10 mouse cellular contexts compared by ENCODE assay signal in the genomic region with DNA sequence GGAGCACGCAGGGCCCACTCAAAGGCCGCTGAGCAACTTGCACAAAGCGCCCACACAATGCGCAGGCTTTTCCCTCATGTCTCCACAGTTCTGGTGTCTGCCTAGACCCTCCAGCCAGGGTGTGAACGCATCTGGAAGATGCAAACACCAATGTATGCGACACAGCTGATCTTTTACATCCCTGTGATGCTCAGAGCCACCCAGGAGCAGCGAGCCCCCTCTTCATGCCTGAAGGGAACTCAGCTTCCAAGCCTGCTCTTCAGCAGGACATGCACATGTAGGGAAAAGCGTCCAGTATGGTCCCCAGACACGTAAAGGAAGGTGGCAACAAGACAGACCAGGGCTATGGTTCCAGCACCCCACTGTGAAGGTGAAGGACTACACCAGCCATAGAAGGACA. TPM values are rescaled to one million over a fixed set of nuclear protein-coding genes. Genes with fewer than 3 reads are reported as not detected.
DNase-seq lines count a peak whose midpoint lies in the region; ATAC-seq and TF ChIP-seq lines count a peak whose summit lies in the region.
"Had no signal": no experiment of that assay in that cellular context is flagged by ENCODE, and none has a peak within 500 bp of the region (broad histone marks: within the 10 kb centered on the region; RNA-seq: fewer than 3 reads in every experiment).

No protein-coding gene starts in this region.

- intact Hi-C loops in left cerebral cortex, postnatal 10 days (cut with DNase I) = loop anchor here (2.0 to 5.0 kb wide), 3 partner anchors 945 to 1118 kb away; no protein-coding TSS in a partner anchor

- no peak for ATAC-seq in kidney, postnatal 0 days (replicated peaks; ENCODE audit: low FRiP score, low read depth)
- ATAC-seq in hindbrain, embryonic 15.5 days (ENCODE audit: low FRiP score, low read depth) = no peak
- no peak for ATAC-seq in neural tube, embryonic 11.5 days (ENCODE audit: insufficient read depth, low FRiP score, low TSS enrichment)

- no peak overlapping the region for H3K27ac ChIP-seq in kidney, postnatal 0 days
- no peak overlapping the region for H3K27ac ChIP-seq in hindbrain, embryonic 15.5 days (replicated peaks)
- H3K27ac ChIP-seq in neural tube, embryonic 11.5 days (ENCODE audit: low read depth, low read length) = no peak overlapping the region
- H3K27ac ChIP-seq: stomach, postnatal 0 days had no signal

- H3K4me1 ChIP-seq in kidney, postnatal 0 days (replicated peaks; ENCODE audit: insufficient read depth, low read length) = peaks cover 21% of the 10 kb centered on the region
- H3K4me1 ChIP-seq in hindbrain, embryonic 15.5 days (replicated peaks) = peaks cover 40% of the 10 kb centered on the region
- H3K4me1 ChIP-seq in neural tube, embryonic 11.5 days (ENCODE audit: control insufficient read depth, insufficient read depth, low read length) = peaks cover 19% of the 10 kb centered on the region; the same call in 1 of the 2 replicates

- no peak overlapping the region for H3K9ac ChIP-seq in kidney, postnatal 0 days (ENCODE audit: low read depth, low read length)
- no peak overlapping the region for H3K9ac ChIP-seq in hindbrain, embryonic 15.5 days
- no peak overlapping the region for H3K9ac ChIP-seq in neural tube, embryonic 11.5 days (ENCODE audit: low read length)

- peak; percentile 19 for DNase-seq in embryo, embryonic 10 days (ENCODE audit: low spot score)
- no peak for DNase-seq in embryo, embryonic 11 days
- no peak for DNase-seq in kidney, postnatal 0 days (ENCODE audit: low spot score)
- DNase-seq in kidney, adult 8-10 months = no peak
- peak; percentile 29 for DNase-seq in neural tube, embryonic 11.5 days (ENCODE audit: low spot score)
- no peak for DNase-seq in left cerebral cortex, postnatal 10 days (ENCODE audit: extremely low spot score in 1 of 2, low spot score in 2 of 2)
- DNase-seq in T-cell, adult 2 months (ENCODE audit: low spot score) = no peak
- DNase-seq: kidney, adult 2 months had no signal

- H3K27me3 ChIP-seq in kidney, postnatal 0 days (ENCODE audit: insufficient read depth, low read length) = peaks cover 8% of the 10 kb centered on the region; the same call in 1 of the 2 replicates
- peaks cover 26% of the 10 kb centered on the region for H3K27me3 ChIP-seq in hindbrain, embryonic 15.5 days
- H3K27me3 ChIP-seq in neural tube, embryonic 11.5 days (ENCODE audit: control insufficient read depth, insufficient read depth, low read length) = peaks cover 31% of the 10 kb centered on the region

- WGBS in kidney, postnatal 0 days = 50% methylated on average over 9 of the region's 9 CpGs
- 30% methylated on average over 9 of the region's 9 CpGs for WGBS in hindbrain, embryonic 15.5 days
- WGBS in neural tube, embryonic 11.5 days = 29% methylated on average over 9 of the region's 9 CpGs

- H3K36me3 ChIP-seq in kidney, postnatal 0 days (ENCODE audit: insufficient read depth, low read length) = no peaks in the 10 kb centered on the region
- no peaks in the 10 kb centered on the region for H3K36me3 ChIP-seq in hindbrain, embryonic 15.5 days
- no peaks in the 10 kb centered on the region for H3K36me3 ChIP-seq in neural tube, embryonic 11.5 days (ENCODE audit: control insufficient read depth, insufficient read depth, low read length)

- TF ChIP-seq CTCF in kidney, postnatal 0 days (IDR thresholded peaks at IDR 0.05; ENCODE audit: low read depth) = no peak

- peak overlapping the region; percentile 87; the same call in 1 of the 2 replicates for H3K4me2 ChIP-seq in kidney, postnatal 0 days (ENCODE audit: low read length)
- H3K4me2 ChIP-seq in hindbrain, embryonic 15.5 days = peak overlapping the region; percentile 85
- peak overlapping the region; percentile 95 for H3K4me2 ChIP-seq in neural tube, embryonic 11.5 days (ENCODE audit: low read depth)

- H3K9me3 ChIP-seq in kidney, postnatal 0 days (replicated peaks; ENCODE audit: low read length) = 0 out of 2 replicates have a peak, but pooled peaks cover 2% of the 10 kb centered on the region
- H3K9me3 ChIP-seq in hindbrain, embryonic 15.5 days = no peaks in the 10 kb centered on the region
- no peaks in the 10 kb centered on the region for H3K9me3 ChIP-seq in neural tube, embryonic 11.5 days (ENCODE audit: control insufficient read depth, low read length)

- no peak overlapping the region for H3K4me3 ChIP-seq in kidney, postnatal 0 days (replicated peaks; ENCODE audit: low read depth, low read length)
- no peak overlapping the region for H3K4me3 ChIP-seq in hindbrain, embryonic 15.5 days
- no peak overlapping the region; the same call in 1 of the 2 replicates for H3K4me3 ChIP-seq in neural tube, embryonic 11.5 days (ENCODE audit: low read depth, low read length)

RNA-seq across cellular contexts. Expression of gene Col12a1, which starts 1.5 kb away (rescaled TPM):
- polyA plus RNA-seq in kidney, postnatal 0 days (2015; fragmentation: Nextera tagmentation; extraction: Ambion mirVana) = 42.8 and 43.5 TPM in 2 replicates
- polyA plus RNA-seq in hindbrain, embryonic 15.5 days (2015; fragmentation: Nextera tagmentation; extraction: Ambion mirVana) = 5.9 and 7.7 TPM in 2 replicates
- 19.9 and 24.2 TPM in 2 replicates for polyA plus RNA-seq in neural tube, embryonic 11.5 days (2014; fragmentation: Nextera tagmentation; extraction: Ambion mirVana)
- total RNA-seq in left cerebral cortex, postnatal 10 days (2021) = 1 to 10 TPM; 8.1 to 8.6 TPM

RNA-seq across cellular contexts. Expression of gene Cox7a2, which starts 39.5 kb away (rescaled TPM):
- 1,196 and 1,379 TPM in 2 replicates for polyA plus RNA-seq in kidney, postnatal 0 days (2015; fragmentation: Nextera tagmentation; extraction: Ambion mirVana)
- 828 and 936 TPM in 2 replicates for polyA plus RNA-seq in hindbrain, embryonic 15.5 days (2015; fragmentation: Nextera tagmentation; extraction: Ambion mirVana)
- 635 and 646 TPM in 2 replicates for polyA plus RNA-seq in neural tube, embryonic 11.5 days (2014; fragmentation: Nextera tagmentation; extraction: Ambion mirVana)
- 100 to 1,000 TPM; 387 to 397 TPM for total RNA-seq in left cerebral cortex, postnatal 10 days (2021)

Comparison
In these comparisons a context has a peak if more than half of its experiments do, and no peak if none do; other contexts are left out.
1. DNase-seq: peak in embryo, embryonic 10 days (single experiment) and neural tube, embryonic 11.5 days (single experiment); none in embryo, embryonic 11 days (single experiment), kidney, postnatal 0 days (single experiment), kidney, adult 8-10 months (0 of 2), left cerebral cortex, postnatal 10 days (0 of 2) and T-cell, adult 2 months (single experiment).
2. Peak in every context shown above with its lines, with median percentiles within 50 percentile points of each other: H3K4me2 ChIP-seq.